Mouse (Mus musculus): Measurements from ENCODE around the gene 1600014C23Rik.

GRCm38 (mm10) chr17:45684667-45685131 is 48.9 kb downstream of the 1600014C23Rik start:
- no peak for TF ChIP-seq CTCF (IDR thresholded peaks at IDR 0.05; ENCODE audit: low read depth, low read length)
- TF ChIP-seq GATA1 (IDR thresholded peaks at IDR 0.05; ENCODE audit: borderline replicate concordance, low read length) = no peak
- TF ChIP-seq TAL1 (conservative IDR thresholded peaks at IDR 0.05; ENCODE audit: low read depth, low read length) = no peak
- no peak for TF ChIP-seq POLR2AphosphoS5 (IDR thresholded peaks at IDR 0.05; ENCODE audit: insufficient replicate concordance, low read depth, low read length)
- no peak for TF ChIP-seq GATA2 (IDR thresholded peaks at IDR 0.05; ENCODE audit: borderline replicate concordance, low read depth, low read length)

Data from G1E (cell line).